Mouse (Mus musculus) intestine, embryonic 15.5 days (tissue): Measurements from ENCODE around the gene Gprc5c. TPM values are rescaled to one million over a fixed set of nuclear protein-coding genes. Genes with fewer than 3 reads are reported as not detected.

Experiments
- ATAC-seq: fragments of 200-750 bp; cut with Nextera tagmentation; 2 replicates; pipeline ENCODE4 v1.8.0; 2017; ENCODE audit warnings: moderate TSS enrichment, moderate library complexity
- H3K27ac ChIP-seq: fragments of 300-500 bp; sonication (generic); 2 replicates; pipeline ENCODE4 v1.5.1; 2015; ENCODE audit warnings: mild to moderate bottlenecking, inconsistent platforms
- H3K27me3 ChIP-seq: fragments of 300-500 bp; sonication (generic); replicated peaks from 2 replicates; pipeline ENCODE4 v1.6.1; 2015; ENCODE audit warnings: inconsistent platforms
- H3K36me3 ChIP-seq: fragments of 300-500 bp; sonication (generic); 2 replicates; pipeline ENCODE4 v1.6.1; 2015; ENCODE audit warnings: inconsistent platforms
- H3K4me1 ChIP-seq: fragments of 300-500 bp; sonication (generic); replicated peaks from 2 replicates; pipeline ENCODE4 v1.6.1; 2015; ENCODE audit warnings: inconsistent platforms
- H3K4me2 ChIP-seq: fragments of 300-500 bp; sonication (generic); replicated peaks from 2 replicates; pipeline ENCODE4 v1.6.1; 2015; ENCODE audit warnings: mild to moderate bottlenecking, inconsistent platforms
- H3K4me3 ChIP-seq: fragments of 300-500 bp; sonication (generic); replicated peaks from 2 replicates; pipeline ENCODE4 v1.5.1; 2015; ENCODE audit warnings: inconsistent platforms
- H3K9ac ChIP-seq: fragments of 300-500 bp; sonication (generic); 2 replicates; pipeline ENCODE4 v1.6.1; 2015; ENCODE audit warnings: inconsistent platforms
- H3K9me3 ChIP-seq: fragments of 300-500 bp; sonication (generic); 2 replicates; pipeline ENCODE4 v1.6.1; 2016; ENCODE audit warnings: inconsistent platforms
- WGBS: fragments of 180-500 bp; shearing (Covaris S2); methylation state at CpG from one replicate; pipeline ENCODE4 v1.1.7; 2015; 5-methylcytosine and 5-hydroxymethylcytosine counted together
- polyA plus RNA-seq: library from polyadenylated mRNA; unstranded; fragments of >200 nt; fragmentation: Nextera tagmentation; extraction: Ambion mirVana; gene quantifications from 2 replicates; pipeline ENCODE4 v1.2.1, GENCODE M21; 2015

The Gprc5c gene
- polyA plus RNA-seq, 1 experiment from 2014 or later: 16.0 TPM

DNA sequence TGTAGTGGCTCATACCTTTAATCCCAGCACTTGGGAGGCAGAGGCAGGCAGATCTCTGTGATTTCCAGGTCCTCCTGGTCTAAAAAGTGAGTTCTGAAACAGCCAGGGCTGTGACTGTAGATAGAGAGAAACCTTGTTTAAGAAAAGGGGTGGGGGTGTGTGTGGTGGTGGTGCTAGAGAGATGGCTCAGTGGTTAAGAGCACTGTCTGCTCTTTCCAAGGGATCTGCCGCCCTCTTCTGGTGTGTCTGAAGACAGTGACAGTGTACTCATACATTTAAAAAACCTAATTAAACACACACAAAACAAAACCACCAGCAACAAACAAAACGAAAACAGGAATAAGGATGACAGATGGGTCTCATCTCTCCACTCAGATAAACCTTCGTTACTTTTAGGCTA is 11.7 kb downstream of the Gprc5c start:
- H3K27me3 ChIP-seq: no peaks in the 10 kb centered on the region
- peaks cover 16% of the 10 kb centered on the region for H3K4me1 ChIP-seq
- no peak for ATAC-seq
- no peak overlapping the region for H3K4me2 ChIP-seq
- H3K9ac ChIP-seq: no peak overlapping the region
- no peaks in the 10 kb centered on the region for H3K36me3 ChIP-seq
- no peak overlapping the region for H3K27ac ChIP-seq
- 92% methylated on average over 3 of the region's 3 CpGs for WGBS
- no peaks in the 10 kb centered on the region for H3K9me3 ChIP-seq
- no peak overlapping the region for H3K4me3 ChIP-seq

GRCm38 (mm10) chr11:114863918-114864420 is 13.0 kb downstream of the Gprc5c start:
- Histone ChIP-seq H3K4me3 (no peak overlapping the region), H3K9ac (no peak overlapping the region), H3K36me3 (0 out of 2 replicates have a peak, but pooled peaks cover 3% of the 10 kb centered on the region), H3K4me1 (peaks cover 25% of the 10 kb centered on the region), H3K27me3 (no peaks in the 10 kb centered on the region), H3K9me3 (no peaks in the 10 kb centered on the region), H3K27ac (no peak overlapping the region), H3K4me2 (no peak overlapping the region)
- WGBS: 89% methylated on average over 21 of the region's 21 CpGs
- no peak for ATAC-seq

DNA sequence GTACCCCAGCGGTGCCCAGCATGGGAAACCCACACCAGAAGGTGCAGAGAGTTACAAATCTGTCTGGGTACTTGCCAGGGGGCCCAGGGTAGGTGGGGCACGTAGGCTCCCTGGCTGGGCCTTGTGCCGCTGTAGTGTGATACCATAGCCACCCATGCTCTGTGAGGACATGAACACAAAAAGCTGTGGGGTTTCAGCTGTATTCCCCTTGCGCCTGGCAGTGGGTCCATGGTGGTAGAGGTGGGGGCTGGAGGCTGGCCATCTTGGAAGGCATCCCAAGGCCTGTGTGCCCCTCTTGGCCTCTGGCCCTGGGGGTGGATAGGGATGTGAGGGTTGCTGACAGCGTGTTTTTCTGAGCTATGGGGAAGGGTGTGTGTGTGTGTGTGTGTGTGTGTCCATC is 15.0 kb downstream of the Gprc5c start:
- Histone ChIP-seq H3K4me1 (peaks cover 25% of the 10 kb centered on the region), H3K27me3 (no peaks in the 10 kb centered on the region), H3K9me3 (no peaks in the 10 kb centered on the region), H3K4me3 (no peak overlapping the region), H3K9ac (no peak overlapping the region), H3K27ac (no peak overlapping the region), H3K4me2 (no peak overlapping the region), H3K36me3 (peaks cover 7% of the 10 kb centered on the region; the same call in 1 of the 2 replicates)
- WGBS: 69% methylated on average over 5 of the region's 5 CpGs
- no peak for ATAC-seq

DNA sequence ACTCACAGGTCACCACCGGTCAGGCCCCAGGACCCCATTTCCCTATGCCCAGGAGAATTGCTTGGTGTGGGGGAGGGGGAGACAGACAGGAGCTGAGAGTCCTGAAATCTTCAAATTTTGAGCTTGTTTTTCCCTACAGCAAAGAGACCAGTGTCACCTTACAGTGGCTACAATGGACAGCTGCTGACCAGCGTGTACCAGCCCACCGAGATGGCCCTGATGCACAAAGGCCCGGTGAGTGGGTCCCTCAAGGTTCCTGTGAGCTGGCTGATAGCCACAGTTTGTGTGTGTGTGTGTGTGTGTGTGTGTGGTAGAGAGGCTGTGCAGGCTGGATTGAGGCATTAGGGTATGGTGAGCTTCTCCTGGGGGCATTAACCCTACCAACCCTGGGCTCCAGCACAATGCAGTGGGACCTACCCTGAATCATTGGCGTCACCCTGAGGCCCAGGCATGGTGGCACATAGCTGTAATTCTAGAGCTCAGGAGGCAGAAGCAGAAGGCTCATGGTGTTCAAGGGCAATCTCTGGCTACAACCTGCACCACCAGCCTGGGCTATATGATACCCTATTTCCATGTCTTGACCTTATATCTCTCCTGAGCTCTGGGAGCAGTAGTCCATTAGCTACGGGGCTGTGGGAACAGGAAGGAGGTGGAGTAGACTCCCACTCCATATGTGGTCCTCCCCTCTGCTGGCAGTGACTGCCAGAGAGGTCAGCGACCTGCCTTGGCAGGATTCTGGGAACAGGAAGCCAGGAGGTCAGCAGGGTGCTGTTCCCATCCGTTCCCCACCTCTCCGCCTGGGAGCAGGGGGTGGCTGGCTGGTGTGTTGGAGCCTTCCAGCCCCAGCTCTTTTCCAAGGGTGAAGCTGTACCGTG is 15.8 kb downstream of the Gprc5c start:
- no peaks in the 10 kb centered on the region for H3K27me3 ChIP-seq
- H3K9ac ChIP-seq: peak overlapping the region; percentile 18; the same call in 1 of the 2 replicates
- peak overlapping the region; percentile 78 for H3K27ac ChIP-seq
- peaks cover 25% of the 10 kb centered on the region for H3K4me1 ChIP-seq
- no peaks in the 10 kb centered on the region for H3K9me3 ChIP-seq
- peak; percentile 71 for ATAC-seq
- no peak overlapping the region for H3K4me3 ChIP-seq
- WGBS: 34% methylated on average over 10 of the region's 10 CpGs
- peak overlapping the region; percentile 43 for H3K4me2 ChIP-seq
- peaks cover 8% of the 10 kb centered on the region; the same call in 1 of the 2 replicates for H3K36me3 ChIP-seq

DNA sequence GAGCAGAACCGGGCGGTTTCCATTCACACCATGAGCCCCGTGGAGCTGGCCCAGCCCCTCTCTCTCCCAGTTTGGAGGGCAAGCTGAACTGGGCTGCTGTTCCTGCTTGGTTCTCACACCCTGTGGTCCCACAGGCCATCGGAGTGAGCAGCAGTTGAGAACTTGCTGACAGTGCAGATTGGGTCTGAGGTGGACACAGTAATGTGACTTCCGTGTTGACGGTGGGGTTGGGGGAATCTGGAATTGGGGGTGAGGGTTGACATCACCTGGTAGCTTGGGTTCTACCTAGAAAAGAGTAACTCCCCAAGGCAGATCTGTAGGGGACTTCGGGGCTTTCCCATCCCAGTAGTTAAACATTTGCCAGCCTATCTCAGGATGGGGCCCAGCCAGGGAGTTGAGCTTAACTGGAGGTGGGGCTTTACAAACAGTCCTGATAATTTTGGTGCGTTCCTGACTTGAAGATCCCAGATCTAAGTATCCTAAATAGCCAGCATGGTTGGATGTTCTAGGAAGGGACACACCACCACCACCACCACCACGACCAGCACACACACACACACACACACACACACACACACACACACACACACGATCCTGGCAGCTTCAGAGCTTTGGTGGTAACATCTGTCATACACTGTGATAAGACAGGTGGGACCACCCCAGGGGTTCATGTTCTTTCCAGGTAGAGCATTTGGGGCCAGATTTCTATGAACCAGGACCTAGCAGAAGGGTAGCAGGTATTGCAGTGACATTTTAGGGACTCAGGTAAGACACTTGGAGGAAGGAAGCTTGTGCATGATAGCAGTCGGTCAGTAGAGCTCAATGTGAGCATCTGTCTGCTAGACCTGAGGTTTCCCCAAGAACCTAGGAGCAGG is 16.6 kb downstream of the Gprc5c start:
- peak; percentile 79 for ATAC-seq
- peaks cover 25% of the 10 kb centered on the region for H3K4me1 ChIP-seq
- H3K36me3 ChIP-seq: peaks cover 8% of the 10 kb centered on the region; the same call in 1 of the 2 replicates
- peak overlapping the region; percentile 78 for H3K27ac ChIP-seq
- H3K9me3 ChIP-seq: no peaks in the 10 kb centered on the region
- no peak overlapping the region for H3K4me3 ChIP-seq
- WGBS: 30% methylated on average over 11 of the region's 11 CpGs
- H3K27me3 ChIP-seq: no peaks in the 10 kb centered on the region
- H3K9ac ChIP-seq: peak overlapping the region; percentile 18; the same call in 1 of the 2 replicates
- peak overlapping the region; percentile 43 for H3K4me2 ChIP-seq

- no peak for ATAC-seq
- H3K4me1 ChIP-seq: peaks cover 31% of the 10 kb centered on the region
- H3K4me2 ChIP-seq: no peak overlapping the region
- WGBS: 88% methylated on average over 12 of the region's 12 CpGs
- no peak overlapping the region for H3K4me3 ChIP-seq
- no peaks in the 10 kb centered on the region for H3K27me3 ChIP-seq
- peaks cover 8% of the 10 kb centered on the region; the same call in 1 of the 2 replicates for H3K36me3 ChIP-seq
- H3K9me3 ChIP-seq: no peaks in the 10 kb centered on the region
- no peak overlapping the region for H3K27ac ChIP-seq
- no peak overlapping the region for H3K9ac ChIP-seq
These were observed 17.3 kb downstream of the Gprc5c start for GRCm38 (mm10) chr11:114868280-114868679.

DNA sequence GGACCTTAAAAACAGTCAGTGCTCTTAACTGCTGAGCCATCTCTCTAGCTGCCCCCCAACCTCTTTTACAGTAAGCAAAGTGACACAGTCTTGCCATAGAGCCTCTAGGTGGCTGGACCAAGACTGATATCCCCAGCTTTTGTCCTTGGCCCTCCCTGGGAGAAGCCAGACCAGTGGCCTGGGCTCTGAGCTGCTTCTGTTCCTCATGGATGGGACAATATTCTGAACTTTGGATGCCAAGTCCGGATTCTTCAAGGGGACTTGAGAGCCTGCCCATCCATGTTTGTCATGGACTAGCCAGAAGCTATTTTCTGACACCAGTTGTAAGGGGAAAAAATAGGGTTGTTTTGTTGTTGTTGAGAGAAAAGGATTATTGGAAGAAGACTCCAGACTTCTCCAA is 18.8 kb downstream of the Gprc5c start:
- H3K9me3 ChIP-seq: no peaks in the 10 kb centered on the region
- peaks cover 42% of the 10 kb centered on the region for H3K4me1 ChIP-seq
- H3K36me3 ChIP-seq: peaks cover 8% of the 10 kb centered on the region; the same call in 1 of the 2 replicates
- H3K9ac ChIP-seq: no peak overlapping the region
- WGBS: 91% methylated on average over 1 of the region's 1 CpGs
- H3K27me3 ChIP-seq: no peaks in the 10 kb centered on the region
- H3K4me3 ChIP-seq: no peak overlapping the region
- no peak overlapping the region for H3K4me2 ChIP-seq
- ATAC-seq: no peak
- no peak overlapping the region for H3K27ac ChIP-seq

- H3K9ac ChIP-seq: no peak overlapping the region
- H3K4me2 ChIP-seq: no peak overlapping the region
- ATAC-seq: no peak
- peaks cover 39% of the 10 kb centered on the region for H3K4me1 ChIP-seq
- no peak overlapping the region for H3K27ac ChIP-seq
- 83% methylated on average over 2 of the region's 2 CpGs for WGBS
- H3K4me3 ChIP-seq: no peak overlapping the region
- H3K27me3 ChIP-seq: no peaks in the 10 kb centered on the region
- H3K36me3 ChIP-seq: peaks cover 8% of the 10 kb centered on the region; the same call in 1 of the 2 replicates
- H3K9me3 ChIP-seq: no peaks in the 10 kb centered on the region
These were observed 20.6 kb downstream of the Gprc5c start for GRCm38 (mm10) chr11:114871540-114871939.

DNA sequence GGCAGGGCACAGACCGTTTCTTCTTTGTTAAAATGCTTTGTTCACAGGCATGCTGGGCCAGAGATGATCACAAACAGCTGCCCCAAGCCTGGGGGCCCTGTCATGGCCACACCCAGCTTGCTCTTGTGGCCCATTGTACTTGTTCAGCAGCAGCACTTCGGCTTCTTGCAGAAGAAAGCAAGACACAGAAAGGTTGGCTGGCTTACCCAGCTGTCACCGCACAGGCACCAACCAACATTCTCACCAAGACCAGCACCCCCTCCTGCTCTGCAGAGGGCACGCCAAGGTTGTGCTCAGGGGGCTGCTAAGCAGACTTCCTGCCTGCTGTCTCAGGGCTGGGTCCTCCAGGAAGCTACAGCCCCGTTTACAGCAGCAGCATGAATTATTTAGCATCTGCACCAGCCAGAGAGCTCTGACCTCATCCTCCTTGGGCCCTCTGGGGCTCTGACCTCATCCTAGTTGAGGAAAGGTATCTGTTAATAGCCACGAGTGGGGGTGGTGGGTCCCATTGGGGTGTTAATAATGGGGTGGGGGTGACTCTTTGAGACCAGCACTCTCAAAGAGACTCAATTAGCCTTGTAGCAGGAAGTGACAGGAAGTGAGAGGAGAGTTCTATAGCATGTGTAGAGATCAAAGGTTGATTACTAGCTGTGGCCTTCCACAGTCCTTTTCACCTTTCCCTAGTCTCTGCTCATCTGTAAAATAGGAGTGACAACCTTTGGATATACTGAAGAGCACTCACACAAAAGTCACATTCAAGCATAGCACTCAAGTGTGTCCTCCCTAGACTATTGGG is 22.3 kb downstream of the Gprc5c start:
- Histone ChIP-seq H3K4me3 (no peak overlapping the region), H3K36me3 (peaks cover 8% of the 10 kb centered on the region; the same call in 1 of the 2 replicates), H3K27me3 (no peaks in the 10 kb centered on the region), H3K4me1 (peaks cover 28% of the 10 kb centered on the region), H3K27ac (peak overlapping the region; percentile 38; the same call in 1 of the 2 replicates), H3K4me2 (no peak overlapping the region), H3K9me3 (no peaks in the 10 kb centered on the region), H3K9ac (no peak overlapping the region; the same call in 1 of the 2 replicates)
- ATAC-seq: no peak
- WGBS: 28% methylated on average over 6 of the region's 6 CpGs

DNA sequence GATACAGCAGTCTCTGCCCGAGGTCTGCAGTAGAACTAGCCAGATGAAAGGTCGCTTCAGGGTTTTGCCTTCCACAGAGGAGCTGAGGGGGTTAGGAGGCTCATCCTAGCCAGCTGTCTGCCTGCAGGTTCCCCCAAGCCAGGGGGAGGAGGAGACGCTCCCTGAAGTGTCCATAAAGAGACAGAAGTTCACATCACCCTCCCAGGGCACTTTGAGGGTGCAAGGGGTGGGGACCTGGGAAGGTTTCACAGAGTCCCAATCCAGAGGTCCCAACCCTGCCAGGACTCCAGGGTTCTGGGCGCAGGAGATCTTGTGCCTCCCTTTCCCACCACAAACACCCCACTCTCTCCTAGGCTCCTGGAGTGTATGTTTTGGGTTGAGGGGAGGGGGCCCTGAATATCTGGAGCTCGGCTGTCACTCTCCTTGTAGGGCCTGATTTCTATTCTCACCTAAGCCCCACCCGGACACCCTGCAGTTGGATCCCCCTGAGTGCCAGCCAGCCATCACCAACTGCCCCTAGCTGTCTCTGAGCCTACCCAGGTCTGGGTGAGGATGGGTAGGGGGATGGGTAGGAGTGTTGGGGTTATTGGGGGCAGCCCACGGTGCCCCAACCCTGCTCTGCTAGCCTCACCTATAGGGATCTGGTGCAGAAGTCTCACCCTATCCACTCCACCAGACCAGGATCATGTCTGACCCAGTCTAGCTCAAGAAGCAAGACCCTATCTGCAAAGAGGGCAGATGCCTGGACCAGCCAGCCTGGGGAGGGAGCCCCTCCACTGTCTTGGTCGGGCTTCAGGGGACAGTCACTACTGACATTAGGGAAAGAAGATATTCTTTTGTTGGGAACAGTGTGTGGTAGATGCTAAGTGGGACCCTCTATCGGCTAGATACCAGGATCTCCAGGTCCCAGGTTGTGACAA is 23.5 kb downstream of the Gprc5c start:
- Histone ChIP-seq H3K9ac (no peak overlapping the region), H3K27me3 (no peaks in the 10 kb centered on the region), H3K4me1 (peaks cover 24% of the 10 kb centered on the region), H3K27ac (no peak overlapping the region), H3K9me3 (no peaks in the 10 kb centered on the region), H3K4me3 (no peak overlapping the region), H3K36me3 (peaks cover 5% of the 10 kb centered on the region; the same call in 1 of the 2 replicates), H3K4me2 (no peak overlapping the region)
- ATAC-seq: no peak; the same call in 1 of the 2 replicates
- WGBS: 57% methylated on average over 9 of the region's 9 CpGs
